Mouse (Mus musculus): ENCODE measurements at regions not wholly inside any gene's neighbourhood (a gene's known extent, or its start where the extent isn't known, plus 50 kb on each side); places are given as distances from the start of the nearest gene placed in this dataset.

- TF ChIP-seq RAD21 (IDR thresholded peaks at IDR 0.05; ENCODE audit: low read depth, low read length) (peak; percentile 97), MXI1 (IDR thresholded peaks at IDR 0.05; ENCODE audit: low read depth, low read length) (no peak), JUND (conservative IDR thresholded peaks at IDR 0.05; ENCODE audit: low read depth, low read length) (no peak), MAX (IDR thresholded peaks at IDR 0.05; ENCODE audit: low read length) (no peak), BHLHE40 (IDR thresholded peaks at IDR 0.05; ENCODE audit: low read depth, low read length) (peak; percentile 29; the same call in 1 of the 2 replicates), SIN3A (IDR thresholded peaks at IDR 0.05; ENCODE audit: low read length) (no peak), CHD1 (IDR thresholded peaks at IDR 0.05; ENCODE audit: low read depth, low read length) (no peak), ZNF384 (IDR thresholded peaks at IDR 0.05; ENCODE audit: low read depth, low read length) (no peak)
Measured at GRCm38 (mm10) chr7:118297613-118298012, 54.1 kb upstream of the Smg1 start (continued).

DNA sequence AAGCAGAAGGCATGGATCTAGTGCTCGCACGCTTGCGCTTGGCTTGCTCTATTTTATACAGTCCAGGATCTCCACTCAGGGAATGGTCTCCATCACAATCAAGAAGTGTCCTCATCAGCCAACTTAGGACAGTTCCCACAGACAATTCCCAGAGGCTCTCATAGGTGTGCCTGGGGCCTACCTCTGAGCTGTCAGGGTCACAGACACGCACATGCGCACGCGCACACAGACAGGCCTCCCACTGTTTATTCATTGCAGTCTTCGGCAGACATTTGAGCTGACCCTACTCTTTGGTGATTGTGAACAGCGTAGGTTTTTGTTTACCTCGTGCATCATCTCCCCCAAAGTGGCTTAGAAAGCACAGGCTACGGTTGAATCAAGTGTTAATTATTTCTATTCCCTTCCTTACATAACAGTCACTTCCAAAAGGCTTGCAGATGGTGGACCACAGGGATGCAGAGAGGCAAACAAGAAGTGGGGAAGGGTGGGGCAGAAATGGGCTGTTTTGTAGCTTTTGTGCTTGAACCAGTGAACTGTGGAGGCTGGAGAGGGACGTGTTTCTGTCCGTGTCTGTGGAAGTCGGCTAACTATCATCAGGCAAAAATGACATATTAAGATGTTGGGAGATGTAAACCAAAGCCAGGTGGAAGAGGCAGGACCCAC is 53.5 kb upstream of the Smg1 start:
- peaks cover 16% of the 10 kb centered on the region for H3K9me3 ChIP-seq (replicated peaks; ENCODE audit: low read length)
- H3K79me2 ChIP-seq (replicated peaks; ENCODE audit: control insufficient read depth, extremely low read depth, insufficient read depth, poor library complexity, severe bottlenecking), result no peaks in the 10 kb centered on the region
- no peak for TF ChIP-seq SIN3A (IDR thresholded peaks at IDR 0.05; ENCODE audit: low read length)
- no peak for TF ChIP-seq MEF2A (IDR thresholded peaks at IDR 0.05; ENCODE audit: borderline replicate concordance, low read depth, low read length)
- no peak for TF ChIP-seq E2F4 (IDR thresholded peaks at IDR 0.05; ENCODE audit: insufficient replicate concordance, low read depth, low read length)
- TF ChIP-seq MYC (IDR thresholded peaks at IDR 0.05; ENCODE audit: low read depth, low read length), result no peak
- no peak for TF ChIP-seq IRF4 (IDR thresholded peaks at IDR 0.05; ENCODE audit: low read depth, low read length)
- TF ChIP-seq CTCF (conservative IDR thresholded peaks at IDR 0.05 in 1 of 2, IDR thresholded peaks at IDR 0.05 in 1 of 2; ENCODE audit: low read depth in 2 of 2, low read length in 2 of 2), result no peak
- peaks cover 9 to 15% of the 10 kb centered on the region in 2 experiments for H3K4me1 ChIP-seq (ENCODE audit: control insufficient read depth in 1 of 2, insufficient read depth in 2 of 2)
- H3K36me3 ChIP-seq (replicated peaks in 1 of 2; ENCODE audit: control insufficient read depth in 1 of 2, insufficient read depth in 1 of 2, low read length in 1 of 2), result no peaks in the 10 kb centered on the region
- H3K4me3 ChIP-seq (replicated peaks in 1 of 3; ENCODE audit: low read depth in 2 of 3, low read length in 2 of 3, poor library complexity in 1 of 3), result no peak overlapping the region
- H3K9ac ChIP-seq (ENCODE audit: insufficient read depth, low read depth), result no peak overlapping the region
- no peaks in the 10 kb centered on the region for H3K27me3 ChIP-seq (replicated peaks)
- H3K4me2 ChIP-seq (ENCODE audit: insufficient read depth, low read depth, poor library complexity, severe bottlenecking), result no peak overlapping the region
- no peak for DNase-seq (ENCODE audit: extremely low read depth)
- H3K27ac ChIP-seq (ENCODE audit: insufficient read depth, low read depth), result no peak overlapping the region
- in situ Hi-C loops (cut with MboI; ENCODE audit: low pct_ligation_motif_present, low pct_unique_long_range_greater_than_20kb, low sequenced_read_pairs) (loop anchor here (10.0 kb wide), 1 partner anchor 172 kb away; the partner anchor contains the start of gene Arl6ip1), dilution Hi-C loops (cut with MboI; ENCODE audit: extremely low pct_ligation_motif_present, extremely low pct_unique_long_range_greater_than_20kb, low sequenced_read_pairs) (no loop called here)

DNA sequence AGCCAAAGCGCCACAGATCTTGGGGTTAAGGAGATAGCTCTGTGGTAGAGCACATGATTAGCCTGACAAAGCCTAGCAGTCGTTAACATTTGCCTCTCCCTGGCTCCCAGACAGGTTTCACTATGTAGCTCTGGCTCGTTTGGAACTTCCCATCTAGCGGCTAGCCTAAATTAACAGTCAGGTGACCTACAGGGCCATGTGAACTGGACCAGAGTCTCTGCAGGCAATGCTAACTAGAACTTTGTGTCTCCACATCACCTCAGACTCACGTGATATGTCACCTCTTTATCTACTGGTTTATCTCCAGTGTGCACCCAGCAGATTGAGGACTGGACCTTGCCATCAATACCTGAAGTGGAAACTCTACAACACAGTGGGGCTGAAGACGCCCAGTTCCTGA is 52.4 kb upstream of the Smg1 start:
- H3K4me2 ChIP-seq (ENCODE audit: insufficient read depth, low read depth, poor library complexity, severe bottlenecking), result no peak overlapping the region
- no peak for TF ChIP-seq USF1 (IDR thresholded peaks at IDR 0.05; ENCODE audit: low read depth, low read length)
- no peak for TF ChIP-seq PAX5 (IDR thresholded peaks at IDR 0.05; ENCODE audit: low read length)
- no peak for TF ChIP-seq CHD2 (IDR thresholded peaks at IDR 0.05; ENCODE audit: low read length)
- TF ChIP-seq RAD21 (IDR thresholded peaks at IDR 0.05; ENCODE audit: low read depth, low read length), result no peak
- no peak for DNase-seq (ENCODE audit: extremely low read depth)
- no peak overlapping the region for H3K27ac ChIP-seq (ENCODE audit: insufficient read depth, low read depth)
- peaks cover 16% of the 10 kb centered on the region for H3K9me3 ChIP-seq (replicated peaks; ENCODE audit: low read length)
- no peaks in the 10 kb centered on the region for H3K36me3 ChIP-seq (replicated peaks in 1 of 2; ENCODE audit: control insufficient read depth in 1 of 2, insufficient read depth in 1 of 2, low read length in 1 of 2)
- no peaks in the 10 kb centered on the region for H3K79me2 ChIP-seq (replicated peaks; ENCODE audit: control insufficient read depth, extremely low read depth, insufficient read depth, poor library complexity, severe bottlenecking)
- no peak overlapping the region for H3K9ac ChIP-seq (ENCODE audit: insufficient read depth, low read depth)
- H3K4me1 ChIP-seq (ENCODE audit: control insufficient read depth in 1 of 2, insufficient read depth in 2 of 2), result peaks cover 5 to 15% of the 10 kb centered on the region in 2 experiments; a peak in 3 of 4 replicates
- in situ Hi-C loops (cut with MboI; ENCODE audit: low pct_ligation_motif_present, low pct_unique_long_range_greater_than_20kb, low sequenced_read_pairs), result loop anchor here (10.0 kb wide), 1 partner anchor 171 kb away; the partner anchor contains the start of gene Arl6ip1
- H3K27me3 ChIP-seq (replicated peaks), result no peaks in the 10 kb centered on the region
- H3K4me3 ChIP-seq (replicated peaks in 1 of 3; ENCODE audit: low read depth in 2 of 3, low read length in 2 of 3, poor library complexity in 1 of 3), result no peak overlapping the region
- dilution Hi-C loops (cut with MboI; ENCODE audit: extremely low pct_ligation_motif_present, extremely low pct_unique_long_range_greater_than_20kb, low sequenced_read_pairs), result no loop called here

Data from CH12.LX (cell line).